Mouse (Mus musculus) right cerebral cortex, postnatal 36 days (tissue): ENCODE results near the gene Gpr25.

Experiments used
- DNase-seq, 2 experiments: peaks; one replicate each; pipeline ENCODE4 v3.0.0; 2022; ENCODE audit warnings: low spot score in 2 of 2, mixed read lengths in 1 of 2

Gpr25 gene

GRCm38 (mm10) chr1:136232986-136233790 is 27.5 kb downstream of the Gpr25 start:
- no peak for DNase-seq

GRCm38 (mm10) chr1:136232285-136232926 is 28.3 kb downstream of the Gpr25 start:
- DNase-seq: no peak

GRCm38 (mm10) chr1:136231596-136231995 is 29.1 kb downstream of the Gpr25 start:
- no peak for DNase-seq

GRCm38 (mm10) chr1:136230201-136230600 is 30.5 kb downstream of the Gpr25 start:
- DNase-seq: no peak

- no peak for DNase-seq
Measured at GRCm38 (mm10) chr1:136229040-136229373, 31.7 kb downstream of the Gpr25 start.

GRCm38 (mm10) chr1:136228328-136229039 is 32.2 kb downstream of the Gpr25 start:
- DNase-seq: no peak

- DNase-seq: no peak
Measured at GRCm38 (mm10) chr1:136227870-136228269, 32.8 kb downstream of the Gpr25 start.

GRCm38 (mm10) chr1:136226626-136227025 is 34.0 kb downstream of the Gpr25 start:
- DNase-seq: no peak

GRCm38 (mm10) chr1:136225846-136226245 is 34.8 kb downstream of the Gpr25 start:
- no peak for DNase-seq

- DNase-seq: no peak
Measured at GRCm38 (mm10) chr1:136223758-136224342, 36.8 kb downstream of the Gpr25 start.

GRCm38 (mm10) chr1:136222386-136222785 is 38.3 kb downstream of the Gpr25 start:
- DNase-seq: no peak

GRCm38 (mm10) chr1:136220037-136220871 is 40.4 kb downstream of the Gpr25 start:
- no peak for DNase-seq

GRCm38 (mm10) chr1:136214304-136214703 is 46.4 kb downstream of the Gpr25 start:
- DNase-seq: no peak

- no peak for DNase-seq
Measured at GRCm38 (mm10) chr1:136212803-136213202, 47.9 kb downstream of the Gpr25 start, which contains the start of gene Mroh3. TSS of gene Mroh3 (minus strand) at chr1:136212828.
